Mouse (Mus musculus) urinary bladder, adult 18-20 months (tissue): ENCODE results near the gene Zfp184.
A peak's percentile ranks its signal among the peaks of the same experiment; 100 is the strongest.
"Not testable (repeated sequence)": the region's sequence is repeated elsewhere in the genome, so short reads cannot be mapped to it uniquely, and the experiment has no call there.

Experiments
- DNase-seq, 2 experiments: peaks; one replicate each; pipeline ENCODE4 v3.0.0; 2022; ENCODE audit warnings: low spot score in 2 of 2, mixed read lengths in 2 of 2

Zfp184 gene

DNA sequence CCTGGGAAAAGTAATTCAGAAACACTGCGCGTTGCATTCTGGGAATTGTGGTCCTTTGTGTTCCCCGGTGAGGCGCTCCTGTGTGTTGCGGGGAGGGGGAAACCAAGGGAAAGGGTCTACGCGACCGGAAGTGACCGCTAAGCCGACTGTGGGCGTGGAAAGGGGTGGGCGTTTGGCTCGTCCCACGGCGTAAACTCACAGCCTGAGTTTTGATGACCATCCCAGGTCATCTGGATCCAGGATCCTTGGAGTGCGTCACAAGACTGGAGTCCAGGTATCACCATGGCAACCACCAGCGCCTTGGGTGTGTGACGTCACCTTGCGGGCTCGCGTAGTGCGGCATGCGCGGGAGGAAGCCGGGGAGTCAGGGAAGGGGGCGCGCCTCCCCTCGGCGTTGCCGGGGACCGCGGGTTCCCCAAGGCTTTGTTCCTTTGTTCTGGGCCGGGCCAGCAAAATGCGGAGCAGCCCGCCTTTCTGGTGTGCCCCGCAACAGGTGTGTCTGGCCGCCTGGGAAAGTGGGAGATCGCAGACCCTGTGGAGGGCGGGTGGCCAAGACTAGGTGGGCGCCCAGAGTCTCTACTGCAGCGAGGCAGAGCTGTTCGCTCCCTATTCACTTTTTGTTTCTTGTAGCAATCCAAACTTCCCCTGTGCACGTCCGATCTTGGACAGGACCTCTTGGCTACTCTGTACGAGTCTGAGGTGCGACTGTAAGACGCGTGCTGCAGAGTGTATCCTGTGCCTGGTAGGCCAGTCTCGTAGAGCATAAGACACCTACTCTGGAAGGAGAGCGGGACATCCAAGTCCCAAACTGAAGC, at the start of gene Zfp184:
Gene Zfp184 (plus strand): TSS at position 169 of the 815 bp plus-strand sequence.
- DNase-seq: peak; percentile 81 to 83

DNA sequence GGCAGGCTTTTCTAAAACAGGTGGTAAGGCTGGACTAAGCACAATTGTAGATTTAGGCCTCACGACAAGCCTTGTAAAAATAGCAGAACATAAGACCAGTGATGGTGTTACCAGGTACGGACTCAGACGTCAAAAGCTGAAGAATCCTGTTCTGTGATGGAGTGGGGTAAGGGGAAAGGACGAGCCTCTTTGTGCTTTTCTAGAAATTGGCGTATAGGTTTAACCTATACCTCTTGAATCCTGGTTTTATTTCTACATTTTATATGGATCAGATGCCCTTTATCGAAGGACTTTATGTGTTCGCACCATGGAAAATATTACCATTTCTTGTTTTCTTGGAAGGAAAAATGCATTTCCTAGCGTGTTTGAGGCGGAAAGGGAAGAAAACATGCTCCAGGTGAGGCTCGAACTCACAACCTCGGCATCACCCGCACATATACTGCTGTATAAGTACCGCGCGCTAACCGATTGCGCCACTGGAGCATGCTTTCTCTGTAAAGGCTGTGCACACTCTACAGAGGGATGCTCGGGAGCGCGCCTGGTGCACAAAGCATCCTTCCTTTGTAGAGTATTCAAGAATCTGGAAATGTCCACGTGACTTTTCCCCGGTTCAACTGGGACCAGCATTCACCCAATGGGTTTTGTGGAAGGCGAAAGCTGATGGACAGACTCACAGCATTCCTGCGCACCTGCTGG, 48.2 kb upstream of the Zfp184 start:
- no peak for DNase-seq

DNA sequence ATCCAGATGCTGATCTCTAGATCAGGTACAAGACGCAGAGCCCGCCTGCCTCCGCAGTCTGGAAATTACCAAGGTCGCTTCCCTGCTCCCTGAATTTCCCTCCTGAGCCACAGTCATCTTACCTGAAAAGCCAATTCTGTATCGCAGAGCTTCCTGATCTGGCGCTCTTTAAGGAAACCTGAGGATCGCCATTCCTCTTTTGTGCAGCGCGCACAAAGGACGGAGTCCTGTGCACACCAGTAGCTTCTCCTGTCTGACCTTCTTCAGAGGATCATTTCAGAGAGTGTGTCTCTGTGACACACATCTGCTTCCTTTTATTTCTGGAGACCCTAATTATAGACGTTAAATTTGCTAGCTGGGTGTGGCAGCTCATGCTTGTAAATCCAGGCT, 47.7 kb upstream of the Zfp184 start:
- DNase-seq: no peak

DNA sequence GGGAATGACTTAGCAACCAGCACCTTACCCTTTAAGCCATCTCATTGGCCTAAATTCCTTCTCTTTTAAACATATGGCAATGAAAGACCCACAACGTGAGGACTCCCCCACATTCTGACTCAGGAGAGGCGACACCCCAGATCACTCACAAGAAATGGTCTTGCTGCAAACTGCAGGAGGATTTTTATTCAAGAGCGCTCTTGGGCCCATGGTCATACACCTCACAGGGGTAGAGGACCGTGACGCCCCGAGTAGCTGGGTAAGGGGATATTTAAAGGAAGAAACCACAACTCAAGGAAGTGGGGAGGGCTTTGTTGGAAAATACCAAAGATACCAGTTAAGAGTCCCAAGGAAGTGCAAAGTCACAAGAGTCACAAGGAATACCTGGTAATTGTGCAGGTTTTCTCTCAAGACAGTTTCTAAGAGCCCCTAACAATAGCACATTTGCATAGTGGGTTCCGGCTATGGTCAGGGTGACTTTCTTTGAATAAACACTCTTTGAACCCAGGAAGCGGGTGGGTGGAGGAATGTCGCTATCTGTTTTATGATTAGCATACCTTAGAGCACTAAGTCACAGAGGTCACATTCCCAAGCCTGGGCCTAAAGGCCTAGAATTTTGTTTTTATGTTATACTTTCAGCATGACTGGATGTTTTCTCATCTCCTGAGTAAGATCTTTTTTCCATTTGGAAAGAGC, 43.9 kb upstream of the Zfp184 start:
- not testable (repeated sequence) for DNase-seq

DNA sequence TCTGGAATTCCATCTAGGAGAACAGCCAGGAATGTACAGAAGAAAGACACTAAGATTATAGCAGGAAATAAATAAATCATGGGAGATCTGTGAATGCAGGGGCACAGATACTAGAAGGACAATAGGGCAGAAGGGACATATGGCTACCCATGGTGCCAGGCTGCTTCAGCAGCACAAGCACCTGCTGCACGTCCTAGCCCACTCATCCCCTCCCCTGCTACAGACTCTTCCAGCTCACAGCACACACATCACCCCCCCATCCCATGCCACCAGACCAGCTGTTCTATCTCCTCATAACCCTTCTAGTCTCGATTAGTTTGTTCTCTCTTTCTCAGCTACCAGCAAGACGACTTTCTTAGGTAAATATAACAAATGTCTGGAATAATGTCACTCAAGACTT, 41.4 kb upstream of the Zfp184 start:
- no peak for DNase-seq

DNA sequence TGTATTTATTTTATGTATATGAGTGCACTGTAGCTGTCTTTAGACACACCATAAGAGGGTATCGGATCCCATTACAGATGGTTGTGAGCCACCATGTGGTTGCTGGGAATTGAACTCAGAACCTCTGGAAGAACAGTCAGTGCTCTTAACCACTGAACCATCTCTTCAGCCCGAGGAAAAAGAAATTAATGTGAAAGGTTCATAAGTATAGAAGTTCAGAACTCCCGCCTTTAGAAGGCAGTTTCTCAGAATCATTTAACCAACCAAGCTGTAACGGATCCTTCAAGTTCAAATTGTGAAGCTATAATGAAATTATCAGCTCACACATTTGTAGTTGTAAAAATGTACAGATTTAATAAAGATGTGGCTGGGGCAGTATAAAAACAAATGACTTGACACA, 40.8 kb upstream of the Zfp184 start:
- not testable (repeated sequence) for DNase-seq

DNA sequence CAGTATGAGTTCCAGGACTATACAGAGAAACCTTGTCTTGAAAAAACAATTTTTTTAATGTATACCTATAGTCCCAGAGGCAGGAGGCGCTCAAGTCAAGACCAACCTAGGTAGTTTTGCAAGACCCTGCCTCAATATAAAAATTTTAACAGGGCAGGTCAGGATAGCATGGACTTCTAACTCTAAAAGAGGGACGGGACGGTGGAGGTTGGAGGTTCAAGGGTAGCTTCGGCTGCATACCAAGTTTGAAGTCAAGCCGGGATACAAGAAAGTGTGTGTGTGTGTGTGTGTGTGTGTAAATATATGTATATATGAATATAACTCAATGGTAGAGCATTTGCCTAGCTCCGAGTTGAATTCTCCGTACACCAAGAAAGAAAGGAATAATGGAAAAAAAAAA, 38.6 kb upstream of the Zfp184 start:
- DNase-seq: no peak

DNA sequence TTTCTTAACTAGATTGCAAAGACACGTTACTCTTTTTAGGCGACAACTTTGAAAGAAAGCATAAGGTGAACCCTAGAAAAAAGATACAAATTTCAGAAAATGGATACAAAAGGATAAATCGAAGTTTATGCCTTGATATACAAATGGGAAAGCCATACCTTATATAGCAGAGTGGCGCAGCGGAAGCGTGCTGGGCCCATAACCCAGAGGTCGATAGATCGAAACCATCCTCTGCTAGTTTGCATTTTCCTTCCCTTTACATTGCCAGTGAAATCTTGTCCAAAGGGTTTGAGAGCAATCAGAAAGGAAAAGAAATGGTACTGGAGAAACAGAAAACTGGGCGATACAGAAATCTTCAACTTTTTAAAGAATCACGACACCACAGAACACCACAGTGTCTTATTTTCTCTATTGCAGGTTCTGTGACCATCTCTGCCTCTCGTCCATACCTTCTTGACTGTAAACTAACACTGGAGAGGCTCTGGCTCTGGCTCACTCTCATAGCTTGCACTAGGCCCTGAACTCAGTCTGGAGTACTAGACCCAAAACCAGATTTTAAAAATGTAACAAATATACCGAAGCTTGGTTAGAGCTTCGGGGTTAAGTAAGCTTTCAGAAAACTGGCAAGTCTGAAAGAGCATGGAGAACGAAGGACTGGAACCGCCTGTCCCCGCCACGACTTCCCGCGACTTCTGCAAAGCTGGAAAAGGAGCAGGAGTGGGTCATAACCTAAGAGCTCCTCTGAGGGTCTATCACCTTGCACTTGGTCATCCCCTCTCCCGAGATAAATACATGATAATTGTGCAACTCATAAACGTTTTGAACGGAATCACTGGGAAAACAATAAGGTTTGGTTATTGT, 37.7 kb upstream of the Zfp184 start:
- DNase-seq: no peak

DNA sequence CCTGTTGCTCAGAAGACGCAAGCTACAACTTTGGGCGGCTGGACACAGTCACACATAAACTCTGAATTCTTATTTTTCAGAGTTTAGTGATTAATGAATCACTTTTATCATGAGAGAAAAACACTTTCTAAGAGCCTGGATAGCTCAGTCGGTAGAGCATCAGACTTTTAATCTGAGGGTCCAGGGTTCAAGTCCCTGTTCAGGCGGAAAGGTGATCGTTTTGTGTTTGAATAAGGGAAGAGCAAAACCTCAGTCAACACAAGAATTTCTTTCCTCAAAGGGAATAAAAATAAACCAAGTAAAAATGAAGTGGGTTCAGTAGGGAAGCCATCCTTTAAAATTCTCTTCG, 37.1 kb upstream of the Zfp184 start:
- DNase-seq: not testable (repeated sequence)

DNA sequence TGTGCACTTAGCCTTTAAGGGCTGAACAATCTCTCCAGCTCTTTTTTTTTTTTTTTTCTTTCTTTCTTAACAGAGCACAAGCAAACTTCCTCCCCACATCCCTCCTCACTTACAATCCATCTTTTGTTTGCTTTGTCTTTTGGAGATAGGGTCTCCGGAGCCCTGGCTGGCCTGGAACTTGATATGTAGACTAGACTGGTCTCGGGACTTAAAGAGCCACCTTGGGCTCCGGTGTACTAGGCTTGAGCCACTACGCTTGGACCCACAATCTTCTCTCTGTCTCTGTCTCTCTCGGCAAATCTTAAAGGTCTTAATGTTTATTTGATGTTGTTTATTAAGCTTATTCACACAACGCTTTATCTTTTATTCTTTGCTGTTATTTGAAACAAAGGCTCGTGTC, 34.2 kb upstream of the Zfp184 start:
- no peak for DNase-seq

DNA sequence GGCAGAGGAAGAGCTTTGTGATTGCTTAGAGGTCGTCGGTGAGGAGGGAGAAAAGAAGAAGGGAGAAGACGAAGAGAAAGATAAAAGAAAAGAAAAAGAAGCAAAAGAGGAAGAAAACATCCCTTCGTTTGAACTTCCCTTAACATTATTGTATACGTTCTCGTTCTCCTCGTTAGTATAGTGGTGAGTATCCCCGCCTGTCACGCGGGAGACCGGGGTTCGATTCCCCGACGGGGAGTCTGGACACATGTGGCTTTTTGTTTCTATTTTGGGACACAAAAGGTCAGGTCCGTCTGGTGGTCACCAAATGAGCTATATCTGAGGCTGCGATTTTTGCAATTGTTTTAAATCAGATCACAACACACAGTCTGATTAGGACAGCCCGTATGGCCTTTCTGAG, 33.7 kb upstream of the Zfp184 start:
- DNase-seq: no peak

DNA sequence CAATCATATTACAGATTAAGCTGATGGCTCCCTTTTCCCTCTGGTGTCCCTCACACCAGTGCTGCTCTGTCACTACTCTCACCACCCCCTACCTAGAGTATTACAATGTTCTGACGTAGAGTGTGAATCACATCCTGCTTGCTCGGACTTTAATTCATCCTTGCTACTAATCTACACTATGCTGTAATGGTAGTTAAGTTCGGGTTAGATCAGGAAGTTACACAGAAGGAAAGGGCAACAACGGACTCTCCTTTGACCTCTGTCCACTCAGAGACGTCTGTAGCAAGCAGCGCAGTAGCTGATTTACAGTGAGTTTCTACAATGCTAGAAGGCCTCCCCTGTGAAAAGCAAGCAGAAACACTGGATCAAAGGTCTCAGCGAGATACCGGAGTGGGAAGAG, 31.0 kb upstream of the Zfp184 start:
- DNase-seq: no peak

DNA sequence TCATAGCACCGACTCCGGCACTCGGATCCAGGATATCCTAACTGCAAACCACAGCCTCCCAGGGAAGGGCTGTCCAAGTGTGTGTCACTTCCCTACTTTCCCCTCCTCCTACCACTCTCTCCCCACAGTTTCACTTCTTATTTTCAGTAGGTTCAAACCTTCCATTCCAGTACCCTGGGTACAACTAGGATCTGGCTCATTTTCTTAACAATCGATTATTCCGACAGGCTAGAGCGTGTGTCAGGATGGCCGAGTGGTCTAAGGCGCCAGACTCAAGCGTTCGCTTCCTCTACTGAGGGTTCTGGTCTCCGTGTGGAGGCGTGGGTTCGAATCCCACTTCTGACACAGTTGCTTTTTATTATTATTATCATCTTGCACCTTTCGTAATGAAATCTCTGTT, 30.3 kb upstream of the Zfp184 start:
- peak in 1 of 2 experiments; percentile 14 for DNase-seq

DNA sequence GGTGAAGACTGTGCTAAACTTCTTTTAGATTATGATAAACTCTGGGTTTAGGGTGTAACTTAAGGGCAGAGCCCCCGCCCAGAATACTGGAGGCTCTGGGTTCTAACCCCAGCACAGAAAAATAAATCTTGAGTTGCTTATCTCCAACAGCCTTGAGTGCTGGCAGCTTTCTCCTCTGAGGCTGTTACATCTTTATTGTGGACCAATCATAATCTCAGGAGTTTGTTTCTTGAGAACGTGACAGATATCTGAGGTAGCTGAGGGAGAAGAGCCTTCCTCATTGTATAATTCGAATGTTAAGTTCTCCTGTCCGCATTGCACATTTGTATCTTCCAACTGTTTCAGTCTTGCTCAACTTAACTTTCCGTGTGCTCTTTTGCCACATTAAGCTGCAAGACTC, 29.4 kb upstream of the Zfp184 start:
- DNase-seq: no peak

DNA sequence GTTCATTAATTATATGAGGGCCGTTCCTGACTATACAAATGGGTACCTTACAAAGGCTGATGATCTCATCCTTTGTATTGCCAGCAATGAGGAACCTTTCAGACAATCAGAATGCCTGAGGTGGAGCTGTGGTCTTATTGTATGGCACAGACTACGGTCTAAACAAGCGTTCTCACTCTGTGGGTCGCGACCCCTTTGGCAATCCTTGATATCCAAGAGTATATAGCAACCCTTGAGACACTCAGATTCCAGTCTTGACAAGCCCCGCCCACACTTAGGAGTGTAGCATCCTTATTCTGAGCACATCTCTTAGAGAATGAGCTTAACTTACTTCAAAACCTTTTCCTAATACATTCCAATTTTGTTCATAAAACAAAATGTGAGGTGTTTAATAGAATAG, 28.8 kb upstream of the Zfp184 start:
- no peak for DNase-seq

DNA sequence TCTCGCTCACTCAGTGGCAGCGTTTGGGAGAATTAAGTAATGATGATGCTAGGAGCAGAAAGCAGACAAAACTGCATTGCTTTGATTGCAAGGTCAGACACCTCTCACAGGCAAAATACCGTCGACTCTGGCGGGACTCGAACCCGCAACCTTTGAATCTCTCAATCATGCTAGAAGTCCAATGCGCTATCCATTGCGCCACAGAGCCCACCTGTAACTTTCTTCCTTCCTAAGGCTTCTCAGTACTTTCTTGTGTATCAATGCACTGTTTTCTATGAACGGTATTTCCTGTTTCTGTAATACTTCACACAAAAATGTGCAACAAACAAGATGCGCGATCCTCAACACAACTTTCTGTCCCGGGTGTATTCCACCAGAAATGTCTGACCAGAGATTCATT, 27.9 kb upstream of the Zfp184 start:
- no peak for DNase-seq

DNA sequence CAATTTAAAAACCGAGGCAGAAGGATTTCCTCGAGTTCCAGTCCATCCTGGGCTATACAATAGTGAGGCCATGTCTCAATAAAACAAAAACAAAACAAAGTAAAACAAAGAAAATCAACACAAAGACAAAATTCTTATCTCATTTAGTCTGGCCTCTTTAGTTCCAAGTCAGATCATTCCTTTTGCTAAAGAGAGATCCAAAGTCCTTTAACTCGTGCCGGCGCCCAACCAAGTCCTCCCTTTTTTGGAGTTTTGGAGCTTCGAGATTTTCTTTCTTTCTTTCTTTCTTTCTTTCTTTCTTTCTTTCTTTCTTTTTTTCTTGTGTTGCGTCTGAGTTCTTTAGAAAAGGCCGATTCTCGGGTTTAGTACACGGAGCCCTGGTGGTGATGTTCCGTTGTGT, 27.4 kb upstream of the Zfp184 start:
- no peak for DNase-seq

DNA sequence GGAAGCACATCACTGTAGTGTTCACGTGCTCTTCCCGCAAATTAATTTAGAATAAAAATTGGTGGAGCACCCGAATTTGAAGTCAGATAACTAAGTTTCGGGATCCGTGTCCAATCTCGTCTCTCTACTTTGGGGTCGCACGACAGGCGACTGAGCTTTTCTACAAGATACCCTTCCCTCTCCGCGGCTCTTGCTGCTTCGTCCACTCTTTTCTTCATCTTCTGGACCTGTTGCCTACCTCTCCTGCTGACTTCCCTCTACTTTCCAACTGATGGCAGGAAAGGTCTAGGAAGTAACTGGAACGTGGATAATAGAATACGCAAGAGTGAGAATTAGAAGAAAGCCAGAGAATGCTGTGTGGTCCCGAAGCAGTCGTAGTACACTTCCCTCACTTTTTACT, 26.9 kb upstream of the Zfp184 start:
- DNase-seq: no peak

DNA sequence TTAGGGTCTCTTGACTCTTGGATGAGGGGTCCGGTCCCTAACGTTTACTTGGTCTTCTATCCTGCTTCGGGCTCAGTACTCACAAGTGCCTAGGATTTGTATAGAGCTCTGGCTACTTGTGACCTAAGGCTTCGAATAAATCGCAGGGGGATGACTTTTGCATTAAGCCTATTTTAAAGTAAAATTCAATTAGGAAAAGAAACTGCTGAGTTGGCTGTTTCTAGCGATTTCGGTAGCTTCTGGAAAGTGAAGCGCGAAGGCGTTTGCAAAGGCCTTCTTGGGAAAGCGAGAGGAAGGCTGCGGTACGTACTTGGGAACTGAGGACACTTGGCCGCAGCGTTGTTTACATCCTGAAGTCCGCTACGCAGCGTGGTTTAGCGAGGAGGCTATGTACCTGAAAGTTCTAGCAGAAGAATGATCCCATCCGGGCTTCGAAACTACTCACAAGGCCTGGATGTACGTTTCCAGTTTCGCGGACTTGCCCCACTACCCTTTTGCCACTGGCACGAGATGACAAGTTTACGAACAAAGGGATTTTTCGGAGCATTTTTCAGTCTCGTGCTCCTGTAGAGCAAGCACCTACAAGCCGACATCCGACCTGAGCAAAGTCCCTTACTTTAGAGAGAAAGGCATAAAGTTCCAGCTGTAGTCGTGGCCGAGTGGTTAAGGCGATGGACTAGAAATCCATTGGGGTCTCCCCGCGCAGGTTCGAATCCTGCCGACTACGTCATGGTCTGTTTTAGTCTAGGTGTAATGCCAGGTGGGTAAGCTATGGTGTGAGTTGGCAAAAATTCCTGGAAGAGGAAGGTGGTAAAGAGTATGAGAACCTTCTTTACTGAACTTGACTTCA, 26.1 kb upstream of the Zfp184 start:
- peak in 1 of 2 experiments; percentile 26 for DNase-seq

DNA sequence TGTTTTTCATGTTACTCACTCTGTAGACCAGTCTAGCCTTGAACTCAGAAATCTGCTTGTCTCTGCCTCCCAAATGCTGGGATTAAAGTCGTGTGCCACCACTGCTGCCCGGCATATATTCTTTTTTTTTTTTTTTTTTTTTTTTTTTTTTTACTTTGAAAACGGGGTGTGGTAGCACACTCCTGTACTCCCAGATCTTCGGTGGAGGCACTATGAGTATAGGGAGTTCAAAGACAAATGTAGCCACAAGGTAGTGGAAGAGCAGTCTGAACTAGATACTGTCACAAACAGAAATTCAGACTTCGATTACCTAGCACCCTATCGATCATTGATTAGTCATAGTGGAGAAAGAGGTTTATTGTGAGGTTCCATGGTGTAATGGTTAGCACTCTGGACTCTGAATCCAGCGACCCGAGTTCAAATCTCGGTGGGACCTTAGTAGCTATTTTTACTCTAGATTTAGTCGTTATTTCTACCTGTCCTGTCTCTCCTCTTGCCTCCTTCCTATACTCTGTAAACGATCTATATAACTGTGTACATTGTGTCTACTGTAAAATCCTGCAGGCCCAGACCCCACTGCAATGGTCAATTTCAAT, 25.0 kb upstream of the Zfp184 start:
- DNase-seq: no peak
